ENCODE assay signal across 8 mouse cellular contexts in the genomic region with DNA sequence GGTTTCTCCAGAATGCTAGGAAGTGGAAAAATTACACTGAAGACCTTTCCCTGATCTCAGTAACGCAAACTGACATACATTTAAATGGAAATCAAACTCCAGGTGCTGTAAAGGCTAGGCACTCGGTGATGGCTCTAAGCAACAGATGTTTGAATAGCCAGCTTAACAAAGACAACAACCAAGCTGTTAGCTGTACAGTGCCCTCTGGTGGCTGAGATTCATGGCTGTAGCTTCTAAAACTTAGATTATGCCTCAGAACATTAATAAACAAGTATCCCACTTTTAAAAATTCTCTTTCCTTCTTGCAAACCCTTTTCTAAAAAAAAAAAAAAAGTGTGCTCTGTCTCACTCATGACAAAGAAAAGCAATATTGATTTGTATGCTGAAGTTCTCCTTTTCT.
DNase-seq lines count a peak whose midpoint lies in the region; ATAC-seq and TF ChIP-seq lines count a peak whose summit lies in the region.

No protein-coding gene starts in this region.

- 17% methylated on average over 2 of the region's 2 CpGs for WGBS in cerebellum, adult 2 months

- H3K4me1 ChIP-seq in cerebellum, adult 2 months (ENCODE audit: control insufficient read depth, insufficient read depth, low read length), result no peaks in the 10 kb centered on the region

- DNase-seq in cerebellum, adult 2 months, result peak; percentile 2 to 11
- no peak for DNase-seq in cerebellum, adult 9-10 months
- peak; percentile 72 for DNase-seq in urinary bladder, postnatal 14 days (ENCODE audit: low spot score)
- DNase-seq in urinary bladder, postnatal 10 days (ENCODE audit: low spot score), result no peak
- DNase-seq in frontal cortex, adult 2 months (ENCODE audit: extremely low spot score in 1 of 2, low spot score in 1 of 2), result peak; percentile 23 to 76
- peak; percentile 60 to 85 for DNase-seq in kidney, postnatal 36 days
- DNase-seq in T-cell, adult 2 months (ENCODE audit: low spot score), result no peak

- peak; percentile 52; the same call in 1 of the 2 replicates for ATAC-seq in megakaryocyte progenitor cell, adult 5-6 weeks (replicated peaks; ENCODE audit: poor library complexity)

- H3K27me3 ChIP-seq in cerebellum, adult 2 months (ENCODE audit: control insufficient read depth, insufficient read depth, low read length), result no peaks in the 10 kb centered on the region

- H3K27ac ChIP-seq in cerebellum, adult 2 months (ENCODE audit: insufficient read depth, low read length), result no peak overlapping the region

- TF ChIP-seq POLR2A in cerebellum, adult 2 months (IDR thresholded peaks at IDR 0.05; ENCODE audit: borderline replicate concordance, insufficient read depth, low read length), result no peak

- TF ChIP-seq CTCF in cerebellum, adult 2 months (IDR thresholded peaks at IDR 0.05; ENCODE audit: borderline replicate concordance, insufficient read depth, low read depth, low read length), result peak; percentile 32; the same call in 1 of the 2 replicates

- no peak overlapping the region for H3K4me3 ChIP-seq in cerebellum, adult 2 months (replicated peaks; ENCODE audit: insufficient read depth, low read depth, low read length)

Comparison
In these comparisons a context has a peak if more than half of its experiments do, and no peak if none do; other contexts are left out.
1. DNase-seq: peak in cerebellum, adult 2 months (2 of 2), urinary bladder, postnatal 14 days (single experiment), frontal cortex, adult 2 months (2 of 2) and kidney, postnatal 36 days (2 of 2); none in cerebellum, adult 9-10 months (single experiment), urinary bladder, postnatal 10 days (single experiment) and T-cell, adult 2 months (single experiment).